Mouse (Mus musculus): ENCODE data around the gene Adprh.

Gene Adprh

DNA sequence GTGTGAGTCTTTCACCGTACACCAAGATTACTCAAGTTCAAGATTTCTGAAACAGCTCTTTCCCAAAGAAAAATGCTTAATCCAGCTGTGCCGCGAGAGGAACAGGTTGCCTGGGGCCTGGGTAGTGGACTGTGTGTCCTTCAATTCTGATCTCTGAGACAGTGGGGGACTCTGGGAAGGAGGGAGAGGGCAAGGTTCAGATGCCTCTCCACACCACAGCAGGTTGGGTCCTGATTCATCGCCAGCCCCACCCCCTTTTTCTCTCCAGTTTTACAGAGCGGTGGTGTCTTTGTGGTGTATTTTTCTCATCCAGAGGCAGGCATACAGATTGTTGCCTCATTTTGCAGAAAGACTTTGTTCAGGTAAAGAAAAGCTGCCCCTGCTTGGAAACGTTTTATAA lies 54.2 kb downstream of the Adprh start:
- DNase-seq (ENCODE audit: low read depth, low spot score) = no peak

DNA sequence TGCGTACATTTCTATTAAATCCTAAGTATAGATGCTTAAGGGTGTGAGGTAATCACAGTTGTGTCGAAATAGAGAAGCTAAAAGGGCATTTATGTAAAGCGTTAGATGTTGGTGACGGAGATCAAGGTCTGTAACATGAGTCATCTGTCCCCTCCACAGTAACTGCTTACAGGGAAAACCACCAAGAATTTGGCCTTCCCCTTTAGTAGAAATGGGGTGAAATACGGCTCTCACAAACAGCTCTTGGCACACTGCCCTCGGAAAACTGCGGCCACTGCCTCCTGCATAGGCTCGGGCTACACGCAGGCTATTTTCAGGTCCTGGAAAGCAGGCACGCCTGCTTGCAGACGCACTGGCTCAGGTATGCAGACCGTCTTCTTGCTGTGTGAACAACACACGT lies 56.3 kb downstream of the Adprh start:
- no peak for DNase-seq (ENCODE audit: low read depth, low spot score)

GRCm38 (mm10) chr16:38395060-38395730 lies 57.3 kb downstream of the Adprh start:
- no peak for DNase-seq (ENCODE audit: low read depth, low spot score)

DNA sequence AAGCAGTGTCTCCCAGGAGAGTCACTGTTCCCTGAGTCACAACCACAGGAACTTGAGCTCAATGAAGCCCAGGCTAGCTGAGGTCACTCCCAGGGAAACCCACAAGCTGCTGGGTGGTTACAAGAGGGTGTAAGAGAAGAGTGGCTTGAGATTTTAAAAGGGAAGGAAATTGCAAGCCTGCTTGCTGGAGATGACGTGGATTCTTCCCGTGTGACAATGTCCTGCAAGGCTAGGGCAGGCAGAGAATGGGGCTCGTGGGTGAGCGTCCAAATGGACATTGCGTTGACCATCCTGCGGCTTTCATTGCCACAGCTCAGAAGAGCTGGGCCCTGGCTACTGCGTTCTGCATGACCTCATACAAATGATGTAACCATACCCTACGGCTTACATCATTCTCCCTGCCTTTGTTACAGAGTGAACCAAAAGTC lies 58.3 kb downstream of the Adprh start:
- DNase-seq (ENCODE audit: low read depth, low spot score) = no peak
